Comparison of ENCODE assay signal across 9 mouse cellular contexts in genomic region chr1:62966885-62967284, GRCm38 (mm10).
A peak's percentile ranks its signal among the peaks of the same experiment; 100 is the strongest.
DNase-seq lines count a peak whose midpoint lies in the region; ATAC-seq and TF ChIP-seq lines count a peak whose summit lies in the region.
"Had no signal": no experiment of that assay in that cellular context is flagged by ENCODE, and none has a peak within 500 bp of the region (broad histone marks: within the 10 kb centered on the region; RNA-seq: fewer than 3 reads in every experiment).

No protein-coding gene starts in this region.

- WGBS in hindbrain, embryonic 11.5 days = 21% methylated on average over 5 of the region's 5 CpGs
- 19% methylated on average over 5 of the region's 5 CpGs for WGBS in hindbrain, embryonic 12.5 days
- WGBS in liver, embryonic 14.5 days (ENCODE audit: insufficient replicate concordance) = 9% methylated on average over 5 of the region's 5 CpGs

- H3K27me3 ChIP-seq in hindbrain, embryonic 11.5 days (ENCODE audit: control insufficient read depth, insufficient read depth, low read length) = no peaks in the 10 kb centered on the region
- H3K27me3 ChIP-seq in hindbrain, embryonic 12.5 days = no peaks in the 10 kb centered on the region
- no peaks in the 10 kb centered on the region for H3K27me3 ChIP-seq in liver, embryonic 14.5 days (ENCODE audit: control insufficient read depth, insufficient read depth, low read length)
- H3K27me3 ChIP-seq: liver, embryonic 15.5 days had no signal

- no peak overlapping the region for H3K4me3 ChIP-seq in hindbrain, embryonic 11.5 days (ENCODE audit: low read depth, low read length)
- H3K4me3 ChIP-seq in hindbrain, embryonic 12.5 days = no peak overlapping the region
- H3K4me3 ChIP-seq in liver, embryonic 14.5 days (ENCODE audit: insufficient read depth in 1 of 2, low read depth in 2 of 2, low read length in 2 of 2) = no peak overlapping the region
- H3K4me3 ChIP-seq: liver, embryonic 15.5 days had no signal

- peak; percentile 72 for DNase-seq in hindbrain, embryonic 11.5 days (ENCODE audit: low spot score)
- peak; percentile 11 for DNase-seq in CD4-positive helper T cell, adult 2 months (ENCODE audit: low read depth, low spot score)
- peak; percentile 39 for DNase-seq in brain, adult 2 months (ENCODE audit: low read depth, low spot score)
- no peak for DNase-seq in liver, embryonic 14.5 days (ENCODE audit: low read depth in 3 of 3, low spot score in 3 of 3)
- no peak for DNase-seq in urinary bladder, postnatal 4 days (ENCODE audit: low spot score in 2 of 2)
- no peak for DNase-seq in layer of hippocampus, adult 11-12 months (ENCODE audit: low spot score)

- no peak overlapping the region for H3K4me2 ChIP-seq in hindbrain, embryonic 11.5 days (replicated peaks; ENCODE audit: low read depth, low read length)
- no peak overlapping the region for H3K4me2 ChIP-seq in hindbrain, embryonic 12.5 days (replicated peaks)
- no peak overlapping the region for H3K4me2 ChIP-seq in liver, embryonic 14.5 days (ENCODE audit: low read depth)
- H3K4me2 ChIP-seq: liver, embryonic 15.5 days had no signal

- no peak overlapping the region for H3K27ac ChIP-seq in hindbrain, embryonic 11.5 days (ENCODE audit: low read depth, low read length)
- no peak overlapping the region for H3K27ac ChIP-seq in hindbrain, embryonic 12.5 days
- no peak overlapping the region for H3K27ac ChIP-seq in liver, embryonic 14.5 days
- H3K27ac ChIP-seq: liver, embryonic 15.5 days had no signal

- peak; percentile 67 for TF ChIP-seq CTCF in liver, embryonic 14.5 days (IDR thresholded peaks at IDR 0.05; ENCODE audit: low read depth)

- H3K9me3 ChIP-seq in hindbrain, embryonic 11.5 days (ENCODE audit: control insufficient read depth, low read length) = no peaks in the 10 kb centered on the region
- no peaks in the 10 kb centered on the region for H3K9me3 ChIP-seq in hindbrain, embryonic 12.5 days (replicated peaks)
- no peaks in the 10 kb centered on the region for H3K9me3 ChIP-seq in liver, embryonic 14.5 days (ENCODE audit: control insufficient read depth, low read length)
- H3K9me3 ChIP-seq: liver, embryonic 15.5 days had no signal

- no peak for TF ChIP-seq EP300 in liver, embryonic 14.5 days (IDR thresholded peaks at IDR 0.05; ENCODE audit: low read depth)

- no peaks in the 10 kb centered on the region for H3K4me1 ChIP-seq in hindbrain, embryonic 11.5 days (replicated peaks; ENCODE audit: control insufficient read depth, insufficient read depth, low read length)
- peaks cover 11% of the 10 kb centered on the region; the same call in 1 of the 2 replicates for H3K4me1 ChIP-seq in hindbrain, embryonic 12.5 days
- no peaks in the 10 kb centered on the region for H3K4me1 ChIP-seq in liver, embryonic 14.5 days (replicated peaks; ENCODE audit: control insufficient read depth in 2 of 2, insufficient read depth in 2 of 2, low read length in 1 of 2)
- H3K4me1 ChIP-seq: liver, embryonic 15.5 days had no signal

- H3K9ac ChIP-seq in hindbrain, embryonic 11.5 days (ENCODE audit: low read depth, low read length) = no peak overlapping the region
- H3K9ac ChIP-seq in hindbrain, embryonic 12.5 days = no peak overlapping the region
- H3K9ac ChIP-seq in liver, embryonic 14.5 days (replicated peaks) = no peak overlapping the region
- H3K9ac ChIP-seq: liver, embryonic 15.5 days had no signal

- no peak for ATAC-seq in hindbrain, embryonic 11.5 days (ENCODE audit: low FRiP score)
- ATAC-seq in hindbrain, embryonic 12.5 days (ENCODE audit: low FRiP score) = no peak
- ATAC-seq in liver, embryonic 14.5 days (ENCODE audit: insufficient read depth) = no peak
- no peak for ATAC-seq in megakaryocyte, adult 5-6 weeks (ENCODE audit: poor library complexity, severe bottlenecking)

- H3K36me3 ChIP-seq in hindbrain, embryonic 11.5 days (ENCODE audit: control insufficient read depth, insufficient read depth, low read length) = no peaks in the 10 kb centered on the region
- H3K36me3 ChIP-seq in hindbrain, embryonic 12.5 days = no peaks in the 10 kb centered on the region
- no peaks in the 10 kb centered on the region for H3K36me3 ChIP-seq in liver, embryonic 14.5 days (replicated peaks; ENCODE audit: control insufficient read depth, insufficient read depth, low read depth)
- H3K36me3 ChIP-seq: liver, embryonic 15.5 days had no signal

Comparison
In these comparisons a context has a peak if more than half of its experiments do, and no peak if none do; other contexts are left out.
1. DNase-seq: peak in hindbrain, embryonic 11.5 days (single experiment), CD4-positive helper T cell, adult 2 months (single experiment) and brain, adult 2 months (single experiment); none in liver, embryonic 14.5 days (0 of 3), urinary bladder, postnatal 4 days (0 of 2) and layer of hippocampus, adult 11-12 months (single experiment).